Mouse (Mus musculus) midbrain, embryonic 13.5 days (tissue): ENCODE measurements around the gene Pcsk1n. TPM values are rescaled to one million over a fixed set of nuclear protein-coding genes. Genes with fewer than 3 reads are reported as not detected.
"Not testable (repeated sequence)": the region's sequence is repeated elsewhere in the genome, so short reads cannot be mapped to it uniquely, and the experiment has no call there.

Experiments used
- ATAC-seq: fragments of 200-750 bp; cut with Nextera tagmentation; 2 replicates; pipeline ENCODE4 v1.8.0; 2017; ENCODE audit warnings: mild to moderate bottlenecking, moderate TSS enrichment, moderate library complexity
- H3K27ac ChIP-seq: fragments of 300-500 bp; sonication (generic); 2 replicates; pipeline ENCODE4 v1.5.1; 2015; ENCODE audit warnings: inconsistent platforms, mild to moderate bottlenecking, moderate library complexity
- H3K27me3 ChIP-seq: fragments of 300-500 bp; sonication (generic); 2 replicates; pipeline ENCODE4 v1.6.1; 2015; ENCODE audit warnings: mild to moderate bottlenecking, inconsistent platforms
- H3K36me3 ChIP-seq: fragments of 300-500 bp; sonication (generic); 2 replicates; pipeline ENCODE4 v1.6.1; 2015; ENCODE audit warnings: mild to moderate bottlenecking, inconsistent platforms
- H3K4me1 ChIP-seq: fragments of 300-500 bp; sonication (generic); replicated peaks from 2 replicates; pipeline ENCODE4 v1.6.1; 2015; ENCODE audit warnings: inconsistent platforms
- H3K4me2 ChIP-seq: fragments of 300-500 bp; sonication (generic); replicated peaks from 2 replicates; pipeline ENCODE4 v1.6.1; 2015; ENCODE audit warnings: moderate library complexity, mild to moderate bottlenecking, inconsistent platforms
- H3K4me3 ChIP-seq: fragments of 300-500 bp; sonication (generic); replicated peaks from 2 replicates; pipeline ENCODE4 v1.5.1; 2015; ENCODE audit warnings: mild to moderate bottlenecking, inconsistent platforms
- H3K9ac ChIP-seq: fragments of 300-500 bp; sonication (generic); replicated peaks from 2 replicates; pipeline ENCODE4 v1.6.1; 2015; ENCODE audit warnings: mild to moderate bottlenecking, inconsistent platforms
- H3K9me3 ChIP-seq: fragments of 300-500 bp; sonication (generic); 2 replicates; pipeline ENCODE4 v1.6.1; 2016; ENCODE audit warnings: mild to moderate bottlenecking, inconsistent platforms
- WGBS: fragments of 180-500 bp; shearing (Covaris S2); methylation state at CpG from one replicate; pipeline ENCODE4 v1.1.7; 2015; 5-methylcytosine and 5-hydroxymethylcytosine counted together
- polyA plus RNA-seq: library from polyadenylated mRNA; unstranded; fragments of >200 nt; fragmentation: Nextera tagmentation; extraction: Ambion mirVana; gene quantifications from 2 replicates; pipeline ENCODE4 v1.2.1, GENCODE M21; 2015

The Pcsk1n gene
- polyA plus RNA-seq, 1 experiment from 2014 or later = 172 TPM

- H3K4me2 ChIP-seq, H3K4me1 ChIP-seq, H3K27me3 ChIP-seq, H3K27ac ChIP-seq, H3K9me3 ChIP-seq, H3K9ac ChIP-seq, ATAC-seq, H3K4me3 ChIP-seq: not testable (repeated sequence)
- WGBS = 88% methylated on average over 4 of the region's 4 CpGs
- H3K36me3 ChIP-seq = peaks cover 21% of the 10 kb centered on the region
Measured at GRCm38 (mm10) chrX:7909242-7909641, 10.4 kb upstream of the Pcsk1n start, which contains the start of gene Gm10490. Gene Gm10490 (plus strand): TSS chrX:7909542.

- WGBS = 51% methylated on average over 6 of the region's 6 CpGs
- Histone ChIP-seq H3K4me2 (no peak overlapping the region), H3K4me1 (no peaks in the 10 kb centered on the region), H3K4me3 (no peak overlapping the region), H3K27me3 (no peaks in the 10 kb centered on the region), H3K9ac (no peak overlapping the region), H3K36me3 (peaks cover 16% of the 10 kb centered on the region), H3K9me3 (no peaks in the 10 kb centered on the region), H3K27ac (no peak overlapping the region)
- ATAC-seq = peak; percentile 48; the same call in 1 of the 2 replicates
Measured at GRCm38 (mm10) chrX:7910473-7910872, 9.1 kb upstream of the Pcsk1n start.

- not testable (repeated sequence) for H3K9ac ChIP-seq, H3K36me3 ChIP-seq, H3K4me1 ChIP-seq, H3K27me3 ChIP-seq, H3K4me2 ChIP-seq, ATAC-seq, H3K4me3 ChIP-seq, H3K9me3 ChIP-seq, H3K27ac ChIP-seq
- WGBS = 43% methylated on average over 3 of the region's 3 CpGs
Measured at GRCm38 (mm10) chrX:7915669-7916068, 4.0 kb upstream of the Pcsk1n start.

DNA sequence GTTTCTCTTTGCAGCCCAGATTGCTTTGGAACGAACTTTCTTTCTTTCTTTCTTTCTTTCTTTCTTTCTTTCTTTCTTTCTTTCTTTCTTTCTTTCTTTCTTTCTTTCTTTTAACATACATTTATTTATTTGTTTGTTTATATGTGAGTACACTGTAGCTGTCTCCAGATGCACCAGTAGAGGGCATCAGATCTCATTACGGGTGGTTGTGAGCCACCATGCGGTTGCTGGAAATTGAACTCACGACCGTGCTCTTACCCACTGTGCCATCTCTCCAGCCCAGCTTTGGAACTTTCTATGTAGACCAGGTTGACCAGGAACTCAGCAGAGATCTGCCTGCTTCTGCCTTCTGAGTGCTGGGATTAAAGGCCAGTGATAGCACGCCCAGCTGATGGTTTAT, 1.7 kb upstream of the Pcsk1n start:
- peaks cover 18% of the 10 kb centered on the region for H3K4me1 ChIP-seq
- not testable (repeated sequence) for H3K27me3 ChIP-seq, H3K9ac ChIP-seq, H3K4me3 ChIP-seq, ATAC-seq, H3K36me3 ChIP-seq, H3K4me2 ChIP-seq, H3K9me3 ChIP-seq, H3K27ac ChIP-seq
- 72% methylated on average over 6 of the region's 6 CpGs for WGBS

DNA sequence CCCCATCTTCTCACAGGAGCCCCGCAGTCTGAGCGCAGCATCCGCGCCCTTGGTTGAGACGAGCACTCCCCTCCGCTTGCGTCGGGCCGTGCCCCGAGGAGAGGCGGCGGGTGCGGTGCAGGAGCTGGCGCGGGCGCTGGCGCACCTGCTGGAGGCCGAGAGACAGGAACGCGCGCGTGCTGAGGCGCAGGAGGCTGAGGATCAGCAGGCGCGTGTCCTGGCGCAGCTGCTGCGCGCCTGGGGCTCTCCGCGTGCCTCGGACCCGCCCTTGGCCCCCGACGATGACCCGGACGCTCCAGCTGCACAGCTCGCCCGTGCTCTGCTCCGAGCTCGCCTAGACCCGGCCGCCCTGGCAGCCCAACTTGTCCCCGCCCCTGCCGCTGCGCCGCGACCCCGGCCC, 2.4 kb downstream of the Pcsk1n start:
- 25% methylated on average over 39 of the region's 48 CpGs for WGBS
- peak; percentile 8; the same call in 1 of the 2 replicates for ATAC-seq
- Histone ChIP-seq H3K9ac (peak overlapping the region; percentile 71), H3K36me3 (peaks cover 11% of the 10 kb centered on the region; the same call in 1 of the 2 replicates), H3K4me3 (peak overlapping the region; percentile 48), H3K4me2 (peak overlapping the region; percentile 68), H3K4me1 (peaks cover 20% of the 10 kb centered on the region), H3K27ac (peak overlapping the region; percentile 58), H3K27me3 (peaks cover 17% of the 10 kb centered on the region), H3K9me3 (peaks cover 4% of the 10 kb centered on the region; the same call in 1 of the 2 replicates)

DNA sequence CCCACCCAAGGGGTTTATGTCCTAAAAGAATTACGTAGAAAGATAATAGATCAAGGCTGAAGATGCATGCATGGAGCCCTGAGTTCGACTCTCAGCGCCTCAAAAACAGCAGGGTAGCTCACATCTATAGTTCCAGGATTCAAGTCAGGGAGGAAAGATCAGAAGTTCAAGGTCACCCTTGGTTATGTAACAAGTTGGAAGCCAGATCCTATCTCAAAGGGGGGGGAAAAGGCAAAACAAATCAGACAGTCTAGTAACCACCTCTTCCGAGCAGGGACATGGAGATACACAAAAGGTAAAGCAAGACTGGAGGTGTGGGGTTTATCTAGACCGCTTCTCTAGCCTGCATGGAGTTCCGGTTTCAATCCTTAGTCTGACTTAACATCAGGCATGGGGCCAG, 6.6 kb downstream of the Pcsk1n start:
- Histone ChIP-seq H3K36me3 (peaks cover 33% of the 10 kb centered on the region), H3K4me1 (peaks cover 10% of the 10 kb centered on the region), H3K27me3 (peaks cover 37% of the 10 kb centered on the region), H3K4me2 (no peak overlapping the region), H3K4me3 (no peak overlapping the region), H3K27ac (no peak overlapping the region), H3K9me3 (no peaks in the 10 kb centered on the region), H3K9ac (no peak overlapping the region)
- 78% methylated on average over 6 of the region's 6 CpGs for WGBS
- no peak for ATAC-seq

GRCm38 (mm10) chrX:7927116-7927515, 7.5 kb downstream of the Pcsk1n start:
- H3K4me1 ChIP-seq = peaks cover 10% of the 10 kb centered on the region
- peaks cover 41% of the 10 kb centered on the region for H3K36me3 ChIP-seq
- no peak overlapping the region for H3K9ac ChIP-seq
- H3K27me3 ChIP-seq = peaks cover 37% of the 10 kb centered on the region
- WGBS = 22% methylated on average over 10 of the region's 10 CpGs
- H3K9me3 ChIP-seq = no peaks in the 10 kb centered on the region
- no peak overlapping the region for H3K4me3 ChIP-seq
- no peak for ATAC-seq
- H3K27ac ChIP-seq = no peak overlapping the region
- H3K4me2 ChIP-seq = no peak overlapping the region

DNA sequence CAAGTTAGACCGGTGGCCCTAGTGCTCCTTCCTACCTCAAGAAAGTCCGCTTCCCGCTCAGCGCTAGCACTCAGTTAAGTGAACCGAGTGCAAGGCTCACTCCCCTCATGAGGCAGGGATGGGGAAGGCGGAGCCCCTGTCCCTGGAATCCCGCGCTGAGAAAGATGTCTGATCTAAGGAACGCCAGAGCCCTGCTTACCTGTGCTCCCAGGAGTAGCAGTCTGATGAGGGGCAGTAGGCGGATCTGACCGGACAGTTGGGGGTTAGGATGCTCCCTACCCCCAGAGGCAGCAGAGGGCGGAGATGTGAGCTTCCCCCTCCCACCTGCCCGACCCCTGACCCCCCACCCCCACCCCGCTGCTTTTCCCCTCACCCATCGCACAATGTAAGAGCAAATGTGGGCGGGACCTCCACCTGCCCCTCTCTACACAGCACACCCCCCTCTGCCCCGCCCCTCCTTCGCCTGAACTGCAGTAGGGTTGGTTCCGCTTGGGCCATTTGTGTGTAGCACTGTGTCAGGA, 8.7 kb downstream of the Pcsk1n start, which contains the start of gene Eras:
TSS of gene Eras (minus strand) at position 338 of the 521 bp plus-strand sequence.
- Histone ChIP-seq H3K27me3 (peaks cover 31% of the 10 kb centered on the region), H3K4me3 (no peak within 1 kb of the TSS), H3K27ac (no peak within 1 kb of the TSS), H3K9ac (no peak within 1 kb of the TSS), H3K36me3 (peaks cover 44% of the 10 kb centered on the region), H3K9me3 (no peaks in the 10 kb centered on the region; the same call in 1 of the 2 replicates), H3K4me1 (no peaks in the 10 kb centered on the region), H3K4me2 (no peak within 1 kb of the TSS)
- no peak for ATAC-seq
- WGBS = 29% methylated on average over 19 of the region's 19 CpGs

- Histone ChIP-seq H3K4me1 (no peaks in the 10 kb centered on the region), H3K4me2 (no peak overlapping the region), H3K27ac (no peak overlapping the region), H3K4me3 (no peak overlapping the region), H3K27me3 (no peaks in the 10 kb centered on the region), H3K9ac (no peak overlapping the region), H3K9me3 (no peaks in the 10 kb centered on the region; the same call in 1 of the 2 replicates), H3K36me3 (peaks cover 63% of the 10 kb centered on the region)
- WGBS = 52% methylated on average over 11 of the region's 11 CpGs
- no peak for ATAC-seq
Measured at GRCm38 (mm10) chrX:7936874-7937273, 17.3 kb downstream of the Pcsk1n start.

DNA sequence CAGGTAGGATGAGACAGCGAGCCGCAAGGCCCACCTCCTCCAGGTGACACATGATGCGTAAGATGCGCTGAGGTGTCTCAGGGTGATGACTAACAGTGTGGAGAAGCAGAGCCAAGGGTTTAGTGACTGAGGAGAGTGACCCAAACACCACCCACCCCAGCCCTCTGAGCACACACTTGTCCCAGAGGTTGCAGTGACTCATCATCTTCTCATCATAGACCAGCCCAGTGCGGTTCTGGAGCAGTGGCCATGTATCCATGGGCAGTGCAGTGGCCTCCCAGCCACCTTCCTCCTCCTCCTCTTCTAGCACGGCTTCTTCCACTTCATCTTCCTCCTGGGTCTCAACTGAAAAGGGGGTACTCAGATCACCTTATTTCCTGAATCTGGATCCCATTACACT, 18.0 kb downstream of the Pcsk1n start:
- H3K9ac ChIP-seq = no peak overlapping the region
- H3K4me2 ChIP-seq = no peak overlapping the region
- peaks cover 63% of the 10 kb centered on the region for H3K36me3 ChIP-seq
- H3K9me3 ChIP-seq = no peaks in the 10 kb centered on the region
- H3K4me1 ChIP-seq = no peaks in the 10 kb centered on the region
- no peak overlapping the region for H3K4me3 ChIP-seq
- no peak overlapping the region for H3K27ac ChIP-seq
- WGBS = 91% methylated on average over 6 of the region's 6 CpGs
- ATAC-seq = no peak
- no peaks in the 10 kb centered on the region for H3K27me3 ChIP-seq

GRCm38 (mm10) chrX:7945618-7946017, 26.0 kb downstream of the Pcsk1n start:
- ATAC-seq = no peak
- 67% methylated on average over 8 of the region's 8 CpGs for WGBS
- Histone ChIP-seq H3K36me3 (peaks cover 17% of the 10 kb centered on the region; the same call in 1 of the 2 replicates), H3K4me2 (no peak overlapping the region), H3K4me1 (0 out of 2 replicates have a peak, but pooled peaks cover 7% of the 10 kb centered on the region), H3K27ac (no peak overlapping the region), H3K9ac (no peak overlapping the region), H3K27me3 (no peaks in the 10 kb centered on the region), H3K9me3 (no peaks in the 10 kb centered on the region), H3K4me3 (no peak overlapping the region)

- H3K9me3 ChIP-seq = no peaks in the 10 kb centered on the region
- peak within 1 kb of the TSS; percentile 62 for H3K4me2 ChIP-seq
- H3K27me3 ChIP-seq = no peaks in the 10 kb centered on the region
- peak within 1 kb of the TSS; percentile 60 for H3K27ac ChIP-seq
- ATAC-seq = peak; percentile 99
- 0 out of 2 replicates have a peak, but pooled peaks cover 7% of the 10 kb centered on the region for H3K4me1 ChIP-seq
- peaks cover 6% of the 10 kb centered on the region; the same call in 1 of the 2 replicates for H3K36me3 ChIP-seq
- H3K9ac ChIP-seq = peak within 1 kb of the TSS; percentile 66
- H3K4me3 ChIP-seq = peak within 1 kb of the TSS; percentile 49
- WGBS = 22% methylated on average over 36 of the region's 37 CpGs
Measured at GRCm38 (mm10) chrX:7947108-7947899, 27.7 kb downstream of the Pcsk1n start, which contains the start of gene Hdac6. Gene Hdac6 (minus strand): TSS chrX:7947889.
